Mouse (Mus musculus) left cerebral cortex, postnatal 36 days (tissue): ENCODE results near the gene Spryd3. TPM values are rescaled to one million over a fixed set of nuclear protein-coding genes. Genes with fewer than 3 reads are reported as not detected.

ENCODE experiments used
- DNase-seq, 2 experiments: peaks; one replicate each; pipeline ENCODE4 v3.0.0; 2021 to 2022; ENCODE audit warnings: low spot score in 2 of 2, mixed read lengths in 1 of 2
- intact Hi-C: fragments of 180-260 bp; cut with DNase I; formaldehyde crosslinking; loops from one replicate; pipeline ENCODE4 v1.15.1; 2025
- total RNA-seq, 2 experiments: library from RNA; stranded (reverse); gene quantifications; 2 replicates each; pipeline ENCODE4 v1.2.3; 2021

Gene Spryd3
- total RNA-seq, 2 experiments from 2014 or later = 140 to 160 TPM

DNA sequence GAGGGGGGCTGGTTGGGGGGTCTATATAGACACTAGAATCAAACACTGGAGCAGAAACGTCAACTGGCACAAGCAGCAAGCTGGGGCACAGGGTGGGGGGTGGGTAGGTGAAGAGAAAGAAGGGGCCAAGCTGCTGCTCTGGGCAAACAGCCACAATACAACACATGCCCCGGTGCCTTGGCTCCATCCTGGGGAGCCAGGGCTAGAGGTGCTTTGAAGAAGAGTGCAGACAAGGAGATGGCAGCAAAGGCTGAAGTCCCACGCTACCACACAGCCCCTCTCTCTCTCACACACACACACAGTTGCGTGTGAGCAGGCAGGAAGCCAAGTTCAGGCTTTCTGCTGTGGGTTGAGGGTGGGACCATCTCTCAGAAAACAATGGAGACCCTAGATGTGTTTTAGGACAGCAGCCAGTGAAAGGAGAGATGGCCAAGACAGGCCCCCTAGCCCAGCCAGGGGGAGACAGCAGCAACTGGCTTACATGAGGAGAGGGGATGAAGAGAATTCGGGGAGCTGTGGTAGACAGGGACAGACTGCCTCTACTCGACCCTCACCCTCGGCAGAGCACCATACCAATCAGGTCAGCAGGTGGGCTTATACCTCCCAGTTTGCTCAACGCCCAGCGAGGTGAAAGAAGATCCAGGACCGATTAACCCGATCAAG is 19.1 kb downstream of the Spryd3 start:
- intact Hi-C loops = loop anchor here (2.0 kb wide), 1 partner anchor 30 kb away; no protein-coding TSS in a partner anchor
- DNase-seq = no peak

GRCm38 (mm10) chr15:102115731-102116231 is 20.3 kb downstream of the Spryd3 start:
- intact Hi-C loops = loop anchor here (2.0 kb wide), 1 partner anchor 31 kb away; no protein-coding TSS in a partner anchor
- no peak for DNase-seq

GRCm38 (mm10) chr15:102114651-102115260 is 21.3 kb downstream of the Spryd3 start:
- intact Hi-C loops = no loop called here
- no peak for DNase-seq

GRCm38 (mm10) chr15:102113674-102114073 is 22.4 kb downstream of the Spryd3 start:
- no peak for DNase-seq
- intact Hi-C loops = no loop called here

- DNase-seq = no peak
- intact Hi-C loops = no loop called here
These were observed 23.2 kb downstream of the Spryd3 start for GRCm38 (mm10) chr15:102112827-102113226.

GRCm38 (mm10) chr15:102112181-102112580 is 23.9 kb downstream of the Spryd3 start:
- no peak for DNase-seq

GRCm38 (mm10) chr15:102111495-102111829 is 24.6 kb downstream of the Spryd3 start:
- intact Hi-C loops = no loop called here
- no peak for DNase-seq

More at GRCm38 (mm10) chr15:102112181-102112580, 23.9 kb downstream of the Spryd3 start:
- intact Hi-C loops = no loop called here

DNA sequence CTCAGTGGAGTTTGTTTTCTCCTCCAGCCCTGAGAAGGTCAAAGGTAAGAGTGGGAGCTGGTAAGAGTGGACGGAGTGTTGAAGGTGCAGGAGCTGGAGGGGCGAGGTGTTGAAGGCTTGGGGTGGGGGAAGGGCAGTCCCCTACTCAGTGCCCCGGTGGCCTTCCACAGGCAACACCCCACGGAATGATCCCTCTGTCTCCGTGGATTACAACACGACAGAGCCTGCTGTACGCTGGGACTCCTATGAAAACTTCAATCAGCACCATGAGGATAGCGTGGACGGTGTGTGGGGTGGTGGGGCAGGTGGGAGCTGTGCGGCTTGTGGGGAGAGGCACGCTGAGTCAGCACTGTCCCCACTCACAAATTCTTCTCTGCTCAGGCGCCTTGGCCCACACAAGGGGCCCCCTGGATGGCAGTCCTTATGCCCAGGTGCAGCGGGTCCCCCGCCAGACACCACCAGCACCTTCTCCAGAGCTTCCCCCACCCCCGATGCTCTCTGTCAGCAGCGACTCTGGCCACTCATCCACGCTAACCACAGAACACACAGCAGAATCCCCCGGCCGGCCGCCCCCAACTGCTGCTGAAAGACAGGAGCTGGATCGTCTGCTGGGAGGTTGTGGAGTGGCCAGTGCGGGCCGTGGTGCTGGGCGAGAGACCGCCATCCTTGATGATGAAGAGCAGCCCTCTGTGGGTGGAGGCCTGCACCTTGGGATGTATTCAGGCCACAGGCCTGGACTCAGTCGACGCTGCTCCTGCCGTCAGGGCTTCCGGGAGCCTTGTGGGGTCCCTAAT is 25.1 kb downstream of the Spryd3 start:
- intact Hi-C loops = no loop called here

GRCm38 (mm10) chr15:102110271-102110670 is 25.8 kb downstream of the Spryd3 start:
- intact Hi-C loops = no loop called here
- no peak for DNase-seq

More for the DNA sequence above, 25.1 kb downstream of the Spryd3 start:
- DNase-seq = no peak

GRCm38 (mm10) chr15:102108651-102109525 is 27.1 kb downstream of the Spryd3 start:
- intact Hi-C loops = no loop called here
- peak; percentile 67 to 80 for DNase-seq

DNA sequence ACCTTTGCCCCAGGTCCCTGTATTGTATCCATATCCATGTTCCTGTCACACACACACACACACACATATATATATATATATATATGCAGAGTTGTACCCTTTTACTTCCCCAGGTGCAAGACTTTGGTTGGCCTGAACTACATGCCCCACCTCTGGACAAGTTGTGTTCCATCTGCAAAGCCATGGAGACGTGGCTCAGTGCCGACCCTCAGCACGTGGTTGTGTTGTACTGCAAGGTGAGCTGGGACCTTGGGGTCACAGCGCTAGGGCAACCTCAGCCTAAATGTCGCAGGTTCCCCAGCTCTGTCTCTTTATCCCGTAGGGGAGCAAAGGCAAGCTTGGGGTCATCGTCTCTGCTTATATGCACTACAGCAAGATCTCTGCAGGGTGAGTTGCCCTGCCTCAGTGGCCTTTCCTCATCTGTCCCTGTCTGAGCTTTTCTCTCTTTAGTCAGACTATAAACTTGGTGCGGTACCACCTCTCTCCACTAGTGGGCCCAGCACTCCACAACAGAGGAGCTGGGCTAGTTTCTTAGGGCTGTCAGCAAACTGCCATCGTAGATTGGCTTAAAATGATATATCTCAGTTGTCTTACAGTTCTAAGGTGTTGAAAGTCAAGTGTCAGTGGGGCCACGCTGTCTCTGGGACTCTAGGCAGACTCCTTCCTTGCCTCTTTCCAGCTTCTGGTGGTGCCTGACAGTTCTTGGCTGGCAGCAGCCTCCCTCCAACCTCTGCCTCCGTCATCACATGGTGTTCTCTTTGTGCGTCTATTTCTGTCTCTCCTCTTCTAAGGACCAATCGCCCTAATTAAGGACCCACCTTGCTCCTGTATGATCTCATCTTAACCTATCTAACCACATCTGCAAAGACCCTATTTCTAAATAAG is 28.1 kb downstream of the Spryd3 start:
- no peak for DNase-seq
- intact Hi-C loops = no loop called here

DNA sequence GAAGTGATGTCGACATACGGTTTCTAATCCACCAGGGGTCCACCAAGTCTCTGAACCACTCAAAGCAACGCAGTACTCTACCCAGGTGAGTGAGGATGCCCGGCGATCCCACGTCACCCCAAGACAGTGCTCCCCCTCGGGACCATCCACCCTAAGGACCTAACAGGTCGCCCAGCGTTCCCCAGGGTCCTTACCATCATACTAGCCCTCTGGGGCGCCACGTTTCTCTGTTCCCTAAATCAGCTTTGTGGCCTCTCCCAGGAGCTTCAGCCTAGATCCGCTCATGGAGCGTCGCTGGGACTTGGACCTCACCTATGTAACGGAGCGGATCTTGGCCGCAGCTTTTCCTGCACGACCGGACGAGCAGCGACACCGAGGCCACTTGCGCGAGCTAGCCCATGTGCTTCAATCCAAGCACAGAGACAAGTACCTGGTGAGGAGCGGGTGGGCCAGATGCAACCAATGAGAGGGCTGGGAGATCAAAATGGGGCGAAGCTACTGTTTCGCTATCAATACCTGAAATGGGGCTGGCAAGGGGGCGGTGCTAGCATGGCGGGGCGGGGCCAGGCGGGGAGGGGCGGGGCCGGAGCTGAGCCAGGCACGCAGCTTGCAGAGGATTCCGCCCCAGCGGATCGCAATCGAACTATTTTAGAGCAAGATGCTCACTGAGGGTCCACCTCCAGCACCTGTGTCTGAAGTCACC is 29.1 kb downstream of the Spryd3 start:
- intact Hi-C loops = no loop called here

DNA sequence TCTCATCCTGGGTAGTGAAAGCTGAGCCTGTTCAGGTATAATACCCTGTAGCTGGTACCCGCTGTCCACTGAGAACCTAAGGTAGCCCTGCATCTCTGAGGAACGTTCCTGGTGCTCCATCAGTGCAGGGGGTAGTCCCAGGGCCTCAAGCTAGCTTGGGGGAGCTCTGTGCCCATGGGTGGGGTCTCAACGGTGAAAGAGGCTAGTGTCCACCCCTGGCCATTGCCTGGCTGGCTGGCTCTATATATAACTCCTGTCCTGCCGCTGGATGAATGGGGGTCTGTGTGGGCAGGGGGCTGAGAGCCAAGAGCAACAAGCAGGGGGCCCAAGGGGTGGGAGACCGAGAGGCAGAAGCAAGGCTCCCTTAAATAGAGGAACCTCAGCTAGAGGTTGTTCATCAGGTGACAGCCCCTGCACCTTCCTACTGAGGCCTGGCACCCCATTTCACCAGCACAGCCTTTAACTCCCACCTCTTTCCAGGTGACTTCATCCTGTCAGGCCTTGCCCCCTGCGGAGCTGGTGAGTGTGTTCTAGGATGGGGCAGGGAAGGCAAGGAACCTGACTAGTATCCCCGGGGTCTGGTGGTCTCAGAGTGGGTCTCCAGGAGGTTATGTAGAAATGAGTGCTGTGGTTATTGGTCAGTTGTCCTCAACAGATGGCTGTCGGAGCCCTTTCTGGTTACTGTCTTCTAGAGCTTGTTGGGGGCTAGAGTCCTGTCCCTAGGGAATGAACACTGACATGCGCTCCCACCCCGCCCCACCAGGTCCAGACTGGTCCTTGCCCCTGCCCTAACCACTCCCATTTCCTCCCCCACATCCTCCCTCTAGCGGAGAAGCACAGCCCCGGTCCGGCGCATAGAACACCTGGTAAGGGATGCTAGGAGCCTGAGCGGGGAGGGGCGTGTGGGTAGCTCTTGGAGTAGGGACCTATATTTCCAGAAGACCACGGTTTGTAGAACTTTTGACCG is 30.0 kb downstream of the Spryd3 start:
- intact Hi-C loops = no loop called here
- DNase-seq = no peak

More for the DNA sequence above, 29.1 kb downstream of the Spryd3 start:
- DNase-seq = no peak

- no peak for DNase-seq
- intact Hi-C loops = no loop called here
These were observed 30.7 kb downstream of the Spryd3 start for GRCm38 (mm10) chr15:102105360-102105759.

GRCm38 (mm10) chr15:102103947-102104555 is 32.0 kb downstream of the Spryd3 start:
- intact Hi-C loops = no loop called here
- DNase-seq = no peak

DNA sequence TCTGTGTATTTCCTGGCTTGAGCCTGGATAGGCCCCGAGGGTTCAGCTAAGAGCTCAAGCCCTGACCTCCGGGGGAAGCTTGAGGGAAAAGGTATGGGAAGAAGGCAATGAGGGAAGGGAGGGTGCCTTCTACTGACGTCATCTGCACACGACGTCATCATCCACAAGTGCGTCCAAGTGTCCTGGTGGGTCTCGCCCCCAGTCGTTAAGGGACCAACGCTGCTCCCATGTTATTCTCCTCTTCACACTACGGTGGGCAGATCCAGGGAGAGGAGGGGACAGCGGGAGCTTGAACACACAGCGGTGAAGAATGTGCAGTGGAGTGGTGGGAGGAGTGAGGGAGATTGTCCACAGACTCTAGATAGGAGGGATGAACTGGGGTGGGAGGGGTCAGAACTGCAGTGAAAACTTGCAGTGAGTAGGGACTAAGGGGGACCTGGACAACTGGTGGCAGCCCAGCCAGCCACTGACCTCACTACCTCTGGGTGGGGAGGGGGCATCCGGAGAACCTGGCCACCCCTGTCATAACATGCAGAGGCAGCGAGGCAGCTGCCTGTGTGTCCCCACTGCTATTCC is 32.6 kb downstream of the Spryd3 start:
- intact Hi-C loops = no loop called here
- no peak for DNase-seq
